Mouse (Mus musculus): ENCODE measurements around the gene Coq9. TPM values are rescaled to one million over a fixed set of nuclear protein-coding genes. Genes with fewer than 3 reads are reported as not detected.
"Not testable (repeated sequence)": the region's sequence is repeated elsewhere in the genome, so short reads cannot be mapped to it uniquely, and the experiment has no call there.

The Coq9 gene
- total and polyA plus RNA-seq, 3 experiments, result 38.2 to 109 (median 68.8) TPM

DNA sequence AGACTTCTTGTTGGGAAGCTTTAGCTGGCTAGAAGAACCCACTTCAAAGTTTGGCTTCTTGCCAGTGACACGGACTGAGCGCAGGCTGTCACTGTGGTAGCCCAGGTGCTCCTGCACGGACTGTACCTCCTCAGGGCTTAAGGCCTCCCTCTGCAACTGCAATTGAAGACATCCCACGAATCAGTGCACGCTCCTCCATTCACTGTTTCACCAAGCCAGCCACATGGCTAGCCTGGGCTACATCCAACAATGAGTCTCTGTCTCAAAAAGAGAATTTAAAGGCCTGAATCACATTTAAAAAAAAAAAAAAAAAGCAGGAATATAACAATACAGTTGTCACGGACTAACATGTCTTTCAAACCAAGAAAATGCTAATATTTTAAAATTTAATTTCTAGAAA lies 9.8 kb upstream of the Coq9 start:
- peaks cover 92% of the 10 kb centered on the region for H3K36me3 ChIP-seq (replicated peaks)

DNA sequence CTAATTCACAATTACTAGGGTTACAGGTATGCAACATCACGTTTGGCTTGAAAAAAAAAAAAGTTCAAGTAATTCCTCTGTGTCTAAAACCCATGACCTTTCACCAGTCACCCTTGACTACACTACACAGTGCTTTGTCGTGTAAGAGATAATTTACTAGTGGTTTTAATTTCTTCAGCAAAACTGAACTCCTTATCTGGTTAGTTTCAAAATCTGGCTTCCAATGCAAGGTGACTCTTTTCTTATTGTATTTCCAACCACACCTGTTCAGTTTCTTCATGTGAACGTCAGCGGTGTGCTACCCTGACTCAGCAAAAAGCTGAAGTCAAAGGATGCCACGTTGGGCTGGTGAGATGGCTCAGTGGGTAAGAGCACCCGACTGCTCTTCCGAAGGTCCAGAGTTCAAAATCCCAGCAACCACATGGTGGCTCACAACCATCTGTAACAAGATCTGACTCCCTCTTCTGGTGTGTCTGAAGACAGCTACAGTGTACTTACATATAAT lies 4.2 kb upstream of the Coq9 start:
- not testable (repeated sequence) for ATAC-seq (ENCODE audit: extremely low read depth, insufficient number of reproducible peaks, low FRiP score, poor library complexity, severe bottlenecking); DNase-seq (ENCODE audit: low spot score); H3K27me3 ChIP-seq (ENCODE audit: insufficient read depth, low read length); H3K9me3 ChIP-seq (replicated peaks); H3K4me3 ChIP-seq (ENCODE audit: low read depth, low read length)
- H3K4me1 ChIP-seq (ENCODE audit: insufficient read depth, low read depth, low read length), result peaks cover 36% of the 10 kb centered on the region
- peaks cover 46% of the 10 kb centered on the region for H3K36me3 ChIP-seq (replicated peaks)

More for the DNA sequence above, 9.8 kb upstream of the Coq9 start:
- Histone ChIP-seq H3K4me3 (ENCODE audit: low read depth, low read length) (no peak overlapping the region), H3K9me3 (replicated peaks) (no peaks in the 10 kb centered on the region; the same call in 1 of the 2 replicates), H3K27me3 (ENCODE audit: insufficient read depth, low read length) (no peaks in the 10 kb centered on the region; the same call in 1 of the 2 replicates), H3K4me1 (ENCODE audit: insufficient read depth, low read depth, low read length) (peaks cover 25% of the 10 kb centered on the region; the same call in 1 of the 2 replicates)
- no peak for ATAC-seq (ENCODE audit: extremely low read depth, insufficient number of reproducible peaks, low FRiP score, poor library complexity, severe bottlenecking)
- no peak for DNase-seq (ENCODE audit: low spot score)
- TF ChIP-seq TAL1 (conservative IDR thresholded peaks at IDR 0.05; ENCODE audit: low read depth, low read length), result no peak
- no peak for TF ChIP-seq GATA1 (IDR thresholded peaks at IDR 0.05; ENCODE audit: borderline replicate concordance, low read length)
- TF ChIP-seq POLR2AphosphoS5 (IDR thresholded peaks at IDR 0.05; ENCODE audit: insufficient replicate concordance, low read depth, low read length), result no peak
- no peak for TF ChIP-seq GATA2 (IDR thresholded peaks at IDR 0.05; ENCODE audit: borderline replicate concordance, low read depth, low read length)
- no peak for TF ChIP-seq CTCF (IDR thresholded peaks at IDR 0.05; ENCODE audit: low read depth, low read length)

DNA sequence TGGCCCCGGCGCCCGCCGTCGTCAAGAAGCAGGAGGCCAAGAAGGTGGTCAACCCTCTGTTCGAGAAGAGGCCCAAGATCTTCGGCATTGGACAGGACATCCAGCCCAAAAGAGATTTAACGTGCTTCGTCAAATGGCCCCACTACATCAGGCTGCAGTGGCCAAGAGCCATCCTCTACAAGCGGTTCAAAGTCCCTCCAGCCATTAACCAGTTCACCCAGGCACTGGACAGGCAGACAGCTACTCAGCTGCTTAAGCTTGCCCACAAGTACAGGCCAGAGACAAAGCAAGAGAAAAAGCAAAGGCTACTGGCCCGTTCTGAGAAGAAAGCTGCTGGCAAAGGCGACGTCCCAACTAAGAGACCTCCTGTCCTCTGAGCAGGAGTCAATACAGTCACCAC lies 2.4 kb upstream of the Coq9 start:
- DNase-seq (ENCODE audit: low spot score); H3K9me3 ChIP-seq (replicated peaks); H3K27me3 ChIP-seq (ENCODE audit: insufficient read depth, low read length); H3K4me3 ChIP-seq (ENCODE audit: low read depth, low read length); ATAC-seq (ENCODE audit: extremely low read depth, insufficient number of reproducible peaks, low FRiP score, poor library complexity, severe bottlenecking): not testable (repeated sequence)
- peaks cover 40% of the 10 kb centered on the region for H3K4me1 ChIP-seq (ENCODE audit: insufficient read depth, low read depth, low read length)
- H3K36me3 ChIP-seq (replicated peaks), result peaks cover 37% of the 10 kb centered on the region

DNA sequence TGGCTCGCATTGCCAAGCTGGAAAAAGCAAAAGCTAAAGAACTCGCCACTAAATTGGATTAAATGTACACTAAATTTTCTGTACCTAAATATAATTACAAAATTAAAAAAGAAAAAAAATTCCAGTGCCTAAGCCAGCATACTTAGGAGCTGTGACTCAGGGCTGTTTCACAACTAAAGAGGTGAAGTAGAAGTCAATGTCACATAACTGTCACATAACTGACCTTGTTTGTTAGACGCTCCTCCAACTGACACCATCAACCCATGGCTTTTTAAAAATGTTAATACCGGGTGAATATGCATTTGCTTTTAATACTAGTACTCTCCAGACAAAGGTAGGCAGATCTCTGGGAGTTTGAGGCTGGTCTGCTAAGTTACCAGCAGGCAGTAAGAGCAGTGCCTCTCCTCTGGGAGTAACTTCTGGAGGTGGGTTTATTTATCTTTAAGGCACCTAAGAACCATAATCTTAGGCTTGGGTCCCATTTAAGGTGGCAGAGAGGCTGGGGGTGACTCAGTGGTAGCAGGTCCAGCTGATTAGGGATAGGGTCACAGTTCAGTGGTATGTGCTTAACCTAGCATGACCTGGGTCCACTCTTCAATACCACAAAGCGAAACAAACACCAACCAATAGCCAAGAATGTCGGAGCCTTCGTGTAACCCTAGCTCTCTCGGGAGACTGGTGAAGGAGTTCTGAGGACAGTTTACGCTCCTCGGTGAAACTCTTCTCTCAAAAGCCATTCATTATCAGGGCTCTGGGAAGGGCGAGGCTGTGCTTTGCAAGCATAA lies 1.5 kb upstream of the Coq9 start:
- no peak for TF ChIP-seq GATA1 (IDR thresholded peaks at IDR 0.05; ENCODE audit: borderline replicate concordance, low read length)
- TF ChIP-seq POLR2AphosphoS5 (IDR thresholded peaks at IDR 0.05; ENCODE audit: insufficient replicate concordance, low read depth, low read length), result no peak
- TF ChIP-seq TAL1 (conservative IDR thresholded peaks at IDR 0.05; ENCODE audit: low read depth, low read length), result no peak
- no peak for TF ChIP-seq CTCF (IDR thresholded peaks at IDR 0.05; ENCODE audit: low read depth, low read length)
- no peak for TF ChIP-seq GATA2 (IDR thresholded peaks at IDR 0.05; ENCODE audit: borderline replicate concordance, low read depth, low read length)
- H3K27me3 ChIP-seq (ENCODE audit: insufficient read depth, low read length), result no peaks in the 10 kb centered on the region
- peaks cover 37% of the 10 kb centered on the region for H3K36me3 ChIP-seq (replicated peaks)
- H3K4me1 ChIP-seq (ENCODE audit: insufficient read depth, low read depth, low read length), result peaks cover 36% of the 10 kb centered on the region
- peak overlapping the region; percentile 91 for H3K4me3 ChIP-seq (ENCODE audit: low read depth, low read length)
- no peak for DNase-seq (ENCODE audit: low spot score)
- no peak for ATAC-seq (ENCODE audit: extremely low read depth, insufficient number of reproducible peaks, low FRiP score, poor library complexity, severe bottlenecking)
- H3K9me3 ChIP-seq (replicated peaks), result no peaks in the 10 kb centered on the region

DNA sequence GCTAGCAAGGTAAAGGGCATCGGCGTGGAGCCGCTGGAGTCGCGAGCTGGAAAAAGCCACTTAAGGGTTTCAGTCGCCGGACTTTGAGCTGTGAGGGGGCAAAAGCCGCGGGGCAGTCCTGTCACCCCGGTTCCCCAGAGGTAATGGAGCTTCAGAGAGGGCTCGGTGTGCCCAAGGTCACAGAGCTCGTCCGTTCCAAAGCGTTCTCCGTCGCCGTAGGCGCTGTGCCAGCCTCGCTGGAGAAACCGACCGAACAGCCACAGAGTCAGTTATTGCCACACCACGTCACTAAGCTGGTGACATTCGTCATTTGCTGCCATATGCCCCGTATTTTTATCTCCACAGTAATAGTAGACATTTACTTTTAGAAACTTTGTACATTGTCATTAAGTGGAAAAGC lies 479 bp downstream of the Coq9 start:
- DNase-seq (ENCODE audit: low spot score) (peak; percentile 64), ATAC-seq (ENCODE audit: extremely low read depth, insufficient number of reproducible peaks, low FRiP score, poor library complexity, severe bottlenecking) (peak; percentile 31; the same call in 1 of the 2 replicates)
- TF ChIP-seq GATA1 (IDR thresholded peaks at IDR 0.05; ENCODE audit: borderline replicate concordance, low read length) (no peak), CTCF (IDR thresholded peaks at IDR 0.05; ENCODE audit: low read depth, low read length) (no peak), GATA2 (IDR thresholded peaks at IDR 0.05; ENCODE audit: borderline replicate concordance, low read depth, low read length) (no peak), TAL1 (conservative IDR thresholded peaks at IDR 0.05; ENCODE audit: low read depth, low read length) (no peak), POLR2AphosphoS5 (IDR thresholded peaks at IDR 0.05; ENCODE audit: insufficient replicate concordance, low read depth, low read length) (no peak)
- Histone ChIP-seq H3K4me1 (ENCODE audit: insufficient read depth, low read depth, low read length) (peaks cover 30% of the 10 kb centered on the region), H3K36me3 (replicated peaks) (peaks cover 35% of the 10 kb centered on the region), H3K9me3 (replicated peaks) (no peaks in the 10 kb centered on the region), H3K4me3 (ENCODE audit: low read depth, low read length) (peak overlapping the region; percentile 91), H3K27me3 (ENCODE audit: insufficient read depth, low read length) (no peaks in the 10 kb centered on the region)

DNA sequence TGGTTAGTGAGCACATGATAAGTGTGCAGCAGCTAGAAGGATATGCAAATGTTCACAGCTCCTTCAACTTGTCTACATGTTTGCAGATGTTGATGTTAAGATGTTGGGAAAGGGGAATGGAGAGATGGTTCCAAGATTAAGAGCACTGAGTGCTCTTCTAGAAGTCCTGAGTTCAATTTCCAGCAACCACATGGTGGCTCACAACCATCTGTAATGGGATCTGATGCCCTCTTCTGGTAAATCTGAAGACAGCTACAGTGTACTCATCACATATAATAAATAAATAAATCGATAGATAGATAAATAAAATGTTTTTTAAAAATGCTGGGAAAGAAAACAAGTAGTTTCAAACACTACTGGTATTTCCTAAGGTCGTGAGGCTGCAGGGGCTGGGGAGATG lies 3.1 kb downstream of the Coq9 start:
- Histone ChIP-seq H3K27me3 (ENCODE audit: insufficient read depth, low read length) (no peaks in the 10 kb centered on the region), H3K4me3 (ENCODE audit: low read depth, low read length) (no peak overlapping the region), H3K9me3 (replicated peaks) (no peaks in the 10 kb centered on the region), H3K4me1 (ENCODE audit: insufficient read depth, low read depth, low read length) (peaks cover 20% of the 10 kb centered on the region), H3K36me3 (replicated peaks) (peaks cover 59% of the 10 kb centered on the region)
- no peak for DNase-seq (ENCODE audit: low spot score)
- no peak for ATAC-seq (ENCODE audit: extremely low read depth, insufficient number of reproducible peaks, low FRiP score, poor library complexity, severe bottlenecking)
- TF ChIP-seq GATA1 (IDR thresholded peaks at IDR 0.05; ENCODE audit: borderline replicate concordance, low read length), result no peak
- no peak for TF ChIP-seq GATA2 (IDR thresholded peaks at IDR 0.05; ENCODE audit: borderline replicate concordance, low read depth, low read length)
- TF ChIP-seq CTCF (IDR thresholded peaks at IDR 0.05; ENCODE audit: low read depth, low read length), result no peak
- no peak for TF ChIP-seq TAL1 (conservative IDR thresholded peaks at IDR 0.05; ENCODE audit: low read depth, low read length)
- TF ChIP-seq POLR2AphosphoS5 (IDR thresholded peaks at IDR 0.05; ENCODE audit: insufficient replicate concordance, low read depth, low read length), result no peak

Data from G1E (cell line).